Mouse (Mus musculus) heart, postnatal 10 days (tissue): Measurements from ENCODE around the gene Sh3pxd2a. TPM values are rescaled to one million over a fixed set of nuclear protein-coding genes. Genes with fewer than 3 reads are reported as not detected.

Experiments
- DNase-seq, 2 experiments: peaks; one replicate each; pipeline ENCODE4 v3.0.0; 2021
- intact Hi-C: fragments of 180-260 bp; cut with DNase I; formaldehyde crosslinking; loops from one replicate; pipeline ENCODE4 v1.15.1; 2025
- total RNA-seq, 2 experiments: library from RNA; stranded (reverse); gene quantifications; 2 replicates each; pipeline ENCODE4 v1.2.3; 2021

The Sh3pxd2a gene
- total RNA-seq, 2 experiments from 2014 or later, result 87.9 to 93.7 TPM

GRCm38 (mm10) chr19:47323096-47323849 lies 140.9 kb downstream of the Sh3pxd2a start:
- DNase-seq, result no peak
- intact Hi-C loops, result no loop called here

DNA sequence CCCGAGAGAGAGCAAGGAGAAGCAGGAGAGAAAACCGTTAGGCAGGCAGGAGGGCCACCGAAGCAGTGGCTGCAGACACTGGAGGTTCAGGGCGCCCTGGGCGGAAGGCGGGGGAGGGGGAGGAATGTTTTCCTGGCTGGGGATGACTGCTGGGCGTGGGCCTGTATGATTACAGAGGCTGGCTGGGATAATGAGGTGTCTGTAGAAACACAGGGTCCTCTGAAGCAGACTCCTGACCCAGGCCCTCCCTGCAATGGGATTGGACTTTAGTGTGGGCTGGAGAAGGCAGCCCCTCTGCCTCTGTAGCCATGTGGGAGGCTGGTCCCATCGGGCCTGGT lies 143.9 kb downstream of the Sh3pxd2a start:
- DNase-seq, result peak; percentile 86
- intact Hi-C loops, result loop anchor here (2.0 kb wide), 1 partner anchor 15 kb away; no protein-coding TSS in a partner anchor

- no peak for DNase-seq
- intact Hi-C loops, result loop anchor here (2.0 kb wide), 1 partner anchor 15 kb away; no protein-coding TSS in a partner anchor
Measured at GRCm38 (mm10) chr19:47319521-47320330, 144.5 kb downstream of the Sh3pxd2a start.

DNA sequence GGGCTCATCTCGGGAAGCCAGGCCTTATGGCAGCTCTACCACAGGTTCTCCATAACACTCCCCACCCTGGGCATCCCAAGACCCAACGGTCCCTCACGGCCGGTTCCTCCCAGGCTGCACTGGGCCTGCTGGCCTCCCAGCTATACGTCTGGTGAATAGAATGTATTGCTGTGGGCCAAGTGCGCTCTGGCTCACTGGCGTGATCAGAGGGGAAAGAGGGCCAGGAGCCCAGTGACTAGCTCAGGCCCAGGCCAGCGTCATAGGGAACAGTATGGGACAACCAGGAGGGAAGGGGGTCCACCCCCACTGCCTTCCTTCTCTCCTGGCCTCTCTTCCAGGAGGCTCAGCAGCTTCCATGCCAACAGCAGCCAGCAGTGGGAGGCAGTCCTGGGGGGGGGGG lies 145.1 kb downstream of the Sh3pxd2a start:
- no peak for DNase-seq
- intact Hi-C loops, result no loop called here

- intact Hi-C loops, result no loop called here
- peak; percentile 75 to 78 for DNase-seq
Measured at GRCm38 (mm10) chr19:47317063-47317938, 146.9 kb downstream of the Sh3pxd2a start.

GRCm38 (mm10) chr19:47316288-47317062 lies 147.7 kb downstream of the Sh3pxd2a start:
- intact Hi-C loops, result no loop called here
- peak; percentile 66 to 67 for DNase-seq

- no peak for DNase-seq
- intact Hi-C loops, result loop anchor here (2.0 kb wide), 1 partner anchor 37 kb away; no protein-coding TSS in a partner anchor
Measured at GRCm38 (mm10) chr19:47315917-47316265, 148.3 kb downstream of the Sh3pxd2a start.

GRCm38 (mm10) chr19:47315091-47315916 lies 148.9 kb downstream of the Sh3pxd2a start:
- no peak for DNase-seq
- intact Hi-C loops, result loop anchor here (2.0 kb wide), 1 partner anchor 37 kb away; no protein-coding TSS in a partner anchor

DNA sequence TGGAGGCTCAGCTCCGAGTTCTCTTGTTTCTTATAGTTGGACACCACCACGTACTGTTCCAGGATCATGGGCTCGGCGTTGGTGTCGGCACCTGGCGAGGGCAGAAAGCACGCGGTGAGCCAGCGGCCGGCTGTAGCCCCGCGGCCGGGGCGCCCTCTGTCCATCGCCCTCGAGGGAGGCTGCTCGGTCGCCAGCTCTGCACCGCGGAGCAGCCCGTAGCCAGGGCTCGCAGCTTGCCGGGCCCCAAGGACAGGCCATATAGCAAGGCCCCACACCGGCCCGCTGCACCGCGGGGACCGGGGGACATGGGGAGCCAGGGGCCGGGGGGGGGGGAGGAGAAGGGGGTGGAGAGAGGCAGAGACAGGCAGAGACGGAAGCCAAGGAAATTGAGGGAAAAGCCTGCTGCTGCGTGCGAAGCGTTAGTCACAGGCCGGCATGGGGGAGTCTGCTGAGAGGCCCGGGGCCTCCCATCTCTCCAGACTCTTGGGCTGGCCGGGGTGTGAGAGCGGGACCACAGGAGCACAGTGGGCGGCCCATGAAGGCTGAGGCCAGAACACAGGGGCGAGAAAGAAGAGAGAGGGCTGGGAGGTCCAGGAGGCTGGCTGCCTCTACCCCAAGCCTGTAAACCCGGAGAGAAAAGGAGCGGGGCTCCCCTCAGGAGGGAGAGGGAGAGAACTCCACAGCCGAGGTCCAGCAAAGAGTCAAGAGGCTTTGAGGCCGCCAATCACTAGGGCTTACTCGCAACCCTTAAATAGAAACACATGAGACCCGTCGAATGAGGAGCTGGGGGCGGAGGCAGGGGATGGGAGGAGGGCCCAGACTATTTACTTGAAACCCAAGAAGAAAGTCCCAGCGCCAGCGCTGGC lies 149.9 kb downstream of the Sh3pxd2a start:
- intact Hi-C loops, result loop anchor here (2.0 kb wide), 1 partner anchor 36 kb away; no protein-coding TSS in a partner anchor
- DNase-seq, result peak; percentile 87 to 89

- intact Hi-C loops, result loop anchor here (2.0 kb wide), 1 partner anchor 35 kb away; no protein-coding TSS in a partner anchor
Measured at GRCm38 (mm10) chr19:47313387-47314075, 150.7 kb downstream of the Sh3pxd2a start.

GRCm38 (mm10) chr19:47311162-47311561 lies 153.0 kb downstream of the Sh3pxd2a start:
- no peak for DNase-seq
- intact Hi-C loops, result no loop called here

More at GRCm38 (mm10) chr19:47313387-47314075, 150.7 kb downstream of the Sh3pxd2a start:
- peak; percentile 63 to 71 for DNase-seq

GRCm38 (mm10) chr19:47309824-47310223 lies 154.4 kb downstream of the Sh3pxd2a start:
- intact Hi-C loops, result no loop called here
- DNase-seq, result peak in 1 of 2 experiments; percentile 39

DNA sequence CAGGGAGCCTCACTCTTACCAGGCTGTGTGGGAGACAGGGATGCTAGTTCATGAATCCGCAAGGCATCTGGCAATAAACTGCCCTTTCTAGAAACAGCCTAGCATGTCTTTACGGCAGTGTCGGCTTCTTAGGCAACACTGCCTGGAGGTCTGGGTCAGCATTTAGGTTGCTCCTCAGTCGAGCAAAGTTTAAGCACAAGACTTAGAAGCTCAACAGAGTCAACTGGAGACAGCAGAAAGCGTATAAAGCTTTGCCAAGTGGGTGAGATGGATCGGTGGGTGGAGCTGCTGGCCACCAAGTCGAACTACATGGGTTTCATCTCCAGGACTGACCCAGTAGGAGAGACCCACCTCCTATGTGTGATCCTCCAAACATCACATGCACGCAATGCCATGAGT lies 157.3 kb downstream of the Sh3pxd2a start:
- DNase-seq, result no peak
- intact Hi-C loops, result no loop called here

GRCm38 (mm10) chr19:47306128-47306916 lies 157.9 kb downstream of the Sh3pxd2a start:
- intact Hi-C loops, result no loop called here
- DNase-seq, result no peak

DNA sequence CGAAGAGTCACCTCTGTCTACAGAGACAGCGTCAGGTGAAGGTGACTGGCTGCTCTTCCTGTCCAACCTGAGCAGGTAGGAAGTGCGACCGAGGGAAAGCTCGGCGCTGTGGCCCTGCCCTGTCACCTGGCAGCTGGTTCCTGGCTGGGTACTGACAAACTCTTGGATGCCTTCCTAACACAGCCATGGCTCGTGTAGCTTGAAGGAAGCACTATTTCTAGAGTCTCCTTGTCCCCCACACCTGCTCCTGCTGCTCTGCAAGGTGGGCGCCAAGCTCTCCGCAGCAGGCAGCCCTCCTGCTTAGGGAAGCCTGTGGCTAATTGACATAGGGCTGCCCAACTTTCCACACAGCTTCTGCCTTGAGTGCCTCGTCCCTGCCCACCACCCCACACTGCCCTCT lies 158.8 kb downstream of the Sh3pxd2a start:
- DNase-seq, result no peak
- intact Hi-C loops, result no loop called here

GRCm38 (mm10) chr19:47304170-47304745 lies 159.9 kb downstream of the Sh3pxd2a start:
- no peak for DNase-seq
- intact Hi-C loops, result no loop called here
